Mouse (Mus musculus) midbrain, embryonic 16.5 days (tissue): Measurements from ENCODE around the gene Gm44965. TPM values are rescaled to one million over a fixed set of nuclear protein-coding genes. Genes with fewer than 3 reads are reported as not detected.

Source experiments
- ATAC-seq: fragments of 200-750 bp; cut with Nextera tagmentation; 2 replicates; pipeline ENCODE4 v1.8.0; 2017; ENCODE audit warnings: moderate TSS enrichment
- H3K27ac ChIP-seq: fragments of 300-500 bp; sonication (generic); 2 replicates; pipeline ENCODE4 v1.5.1; 2014; ENCODE audit warnings: mild to moderate bottlenecking, low read length, mixed read lengths
- H3K27me3 ChIP-seq: fragments of 300-500 bp; sonication (generic); 2 replicates; pipeline ENCODE4 v1.6.1; 2014; ENCODE audit warnings: low read depth, low read length, mixed read lengths; ENCODE audit not compliant: control insufficient read depth, insufficient read depth
- H3K36me3 ChIP-seq: fragments of 300-500 bp; sonication (generic); 2 replicates; pipeline ENCODE4 v1.6.1; 2014; ENCODE audit warnings: mild to moderate bottlenecking, low read length, moderate library complexity, mixed read lengths; ENCODE audit not compliant: control insufficient read depth, insufficient read depth
- H3K4me1 ChIP-seq: fragments of 300-500 bp; sonication (generic); 2 replicates; pipeline ENCODE4 v1.6.1; 2014; ENCODE audit warnings: mild to moderate bottlenecking, low read length, mixed read lengths; ENCODE audit not compliant: control insufficient read depth, insufficient read depth
- H3K4me2 ChIP-seq: fragments of 300-500 bp; sonication (generic); 2 replicates; pipeline ENCODE4 v1.6.1; 2014; ENCODE audit warnings: mild to moderate bottlenecking, low read length, mixed read lengths
- H3K4me3 ChIP-seq: fragments of 300-500 bp; sonication (generic); 2 replicates; pipeline ENCODE4 v1.5.1; 2014; ENCODE audit warnings: low read depth, mild to moderate bottlenecking, low read length, moderate library complexity, mixed read lengths
- H3K9ac ChIP-seq: fragments of 300-500 bp; sonication (generic); 2 replicates; pipeline ENCODE4 v1.6.1; 2014; ENCODE audit warnings: low read depth, low read length, mixed read lengths
- H3K9me3 ChIP-seq: fragments of 300-500 bp; sonication (generic); replicated peaks from 2 replicates; pipeline ENCODE4 v1.6.1; 2014; ENCODE audit warnings: mild to moderate bottlenecking, low read length, mixed read lengths; ENCODE audit not compliant: control insufficient read depth, poor library complexity, severe bottlenecking
- WGBS: fragments of 180-500 bp; shearing (Covaris S2); extraction: QIAGEN DNeasy Blood & Tissue Kit; methylation state at CpG from one replicate; pipeline ENCODE4 v1.1.7; 2014; 5-methylcytosine and 5-hydroxymethylcytosine counted together
- polyA plus RNA-seq: library from polyadenylated mRNA; unstranded; fragments of >200 nt; fragmentation: Nextera tagmentation; extraction: Ambion mirVana; gene quantifications from 2 replicates; pipeline ENCODE4 v1.2.1, GENCODE M21; 2015

The Gm44965 gene
- polyA plus RNA-seq, 1 experiment from 2014 or later = not detected

DNA sequence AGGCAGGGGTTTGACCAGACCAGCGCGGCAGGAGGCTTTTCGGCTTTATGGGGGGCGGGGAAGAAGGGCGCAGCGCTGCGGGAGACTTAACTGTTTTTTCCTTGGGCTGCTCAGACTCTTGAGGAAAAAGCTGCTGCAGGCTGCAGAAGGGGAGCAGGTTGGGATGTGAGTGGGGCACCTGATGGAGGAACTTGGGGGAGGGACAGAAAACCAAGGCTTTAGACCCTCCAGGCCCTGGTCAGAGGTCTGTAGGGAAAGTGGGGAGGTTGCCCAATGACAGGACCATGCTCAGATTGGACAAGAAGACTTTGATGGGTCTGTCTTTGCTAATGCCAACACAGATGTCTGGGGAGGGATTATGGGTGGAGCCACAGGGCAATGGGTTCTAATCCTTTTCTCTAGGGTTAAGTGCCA, 33.8 kb downstream of the Gm44965 start:
- Histone ChIP-seq H3K27me3 (peaks cover 5% of the 10 kb centered on the region), H3K36me3 (no peaks in the 10 kb centered on the region), H3K4me2 (peak overlapping the region; percentile 82), H3K27ac (no peak overlapping the region), H3K9ac (peak overlapping the region; percentile 74), H3K9me3 (no peaks in the 10 kb centered on the region), H3K4me3 (peak overlapping the region; percentile 51), H3K4me1 (peaks cover 17% of the 10 kb centered on the region)
- WGBS = 0% methylated on average over 7 of the region's 7 CpGs
- ATAC-seq = no peak

DNA sequence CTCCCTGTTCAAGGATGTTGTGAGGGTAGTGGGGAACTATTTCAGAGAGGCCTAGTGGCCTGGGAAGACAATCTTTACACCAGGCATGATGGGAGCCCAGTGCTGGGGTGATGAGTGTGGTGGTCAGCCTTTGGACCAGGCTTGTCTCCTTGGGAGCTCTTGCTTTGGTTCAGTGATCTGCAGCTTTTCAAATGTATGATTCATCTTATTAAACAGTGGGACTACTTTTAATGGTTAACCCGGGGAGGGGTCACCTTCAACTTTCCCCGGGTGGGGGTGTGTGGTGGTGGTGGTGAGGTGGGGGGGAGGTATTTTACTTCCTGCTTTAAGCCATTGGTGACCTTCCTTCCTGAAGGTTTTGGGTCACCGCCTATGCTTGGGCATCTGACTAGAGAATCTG, 34.6 kb downstream of the Gm44965 start:
- no peaks in the 10 kb centered on the region for H3K36me3 ChIP-seq
- 0 out of 2 replicates have a peak overlapping the region, but pooled peaks have one; percentile 76 for H3K9ac ChIP-seq
- H3K27ac ChIP-seq = no peak overlapping the region
- no peak for ATAC-seq
- H3K4me1 ChIP-seq = peaks cover 17% of the 10 kb centered on the region
- peak overlapping the region; percentile 79; the same call in 1 of the 2 replicates for H3K4me2 ChIP-seq
- 82% methylated on average over 3 of the region's 3 CpGs for whole genome bisulfite sequencing
- peaks cover 5% of the 10 kb centered on the region for H3K27me3 ChIP-seq
- no peak overlapping the region for H3K4me3 ChIP-seq
- no peaks in the 10 kb centered on the region for H3K9me3 ChIP-seq

DNA sequence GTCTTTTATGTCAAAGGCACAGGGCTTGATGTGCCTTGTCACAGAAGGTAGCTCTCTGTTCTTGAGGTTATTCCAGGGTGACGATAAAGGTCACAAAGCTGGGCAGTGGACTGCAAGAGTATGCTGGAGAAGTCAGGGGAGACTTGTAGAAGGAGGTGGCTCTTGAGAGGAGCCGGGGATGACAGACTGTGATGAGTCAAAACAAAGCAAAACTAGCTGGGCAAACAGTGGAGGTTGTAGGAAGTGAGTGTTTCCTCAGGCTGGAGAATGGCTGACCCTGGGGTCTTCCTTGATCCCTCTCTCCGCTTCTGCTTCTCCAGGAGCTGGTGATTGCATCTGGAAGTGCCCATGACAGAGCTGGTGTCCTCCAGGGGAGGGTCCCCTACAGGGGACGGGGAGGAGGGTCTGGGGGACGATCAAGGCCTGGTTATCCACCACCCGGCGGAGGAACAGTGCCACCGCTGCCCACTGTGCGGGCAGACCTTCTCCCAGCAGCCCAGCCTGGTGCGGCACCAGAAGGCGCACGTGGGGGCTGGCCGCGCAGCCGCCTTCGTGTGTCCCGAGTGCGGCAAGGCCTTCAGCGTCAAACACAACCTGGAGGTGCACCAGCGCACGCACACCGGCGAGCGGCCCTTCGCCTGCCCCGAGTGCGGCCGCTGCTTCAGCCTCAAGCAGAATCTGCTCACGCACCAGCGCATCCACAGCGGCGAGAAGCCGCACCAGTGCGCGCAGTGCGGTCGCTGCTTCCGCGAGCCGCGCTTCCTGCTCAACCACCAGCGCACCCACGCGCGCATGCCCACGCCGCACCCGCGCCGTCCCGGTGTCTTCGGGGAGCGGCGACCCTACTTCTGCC, 35.3 kb downstream of the Gm44965 start:
- 4% methylated on average over 54 of the region's 54 CpGs for WGBS
- peaks cover 17% of the 10 kb centered on the region for H3K4me1 ChIP-seq
- peak; percentile 73 for ATAC-seq

DNA sequence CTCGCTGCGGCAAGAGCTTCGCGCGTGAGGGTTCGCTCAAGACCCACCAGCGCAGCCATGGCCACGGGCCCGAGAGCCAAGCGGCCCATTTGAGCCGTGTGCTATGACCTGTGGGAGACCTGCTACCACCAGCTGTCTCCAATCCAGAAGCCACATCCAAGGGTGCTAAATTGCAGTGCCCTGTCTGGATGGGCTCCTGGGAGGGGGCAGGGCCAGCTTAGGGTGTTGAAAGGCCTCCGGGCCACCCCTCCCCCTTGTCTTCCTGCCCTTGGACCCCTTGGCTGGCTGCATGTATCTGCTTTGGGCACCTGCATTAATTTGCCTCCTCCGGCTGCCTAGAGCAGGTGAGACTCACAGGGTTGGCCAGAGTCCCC, 35.9 kb downstream of the Gm44965 start:
- H3K9me3 ChIP-seq = no peaks in the 10 kb centered on the region
- H3K4me3 ChIP-seq = peak overlapping the region; percentile 48
- 14% methylated on average over 13 of the region's 13 CpGs for WGBS
- H3K9ac ChIP-seq = peak overlapping the region; percentile 76
- no peaks in the 10 kb centered on the region for H3K36me3 ChIP-seq
- H3K27me3 ChIP-seq = peaks cover 5% of the 10 kb centered on the region
- peak overlapping the region; percentile 59 for H3K27ac ChIP-seq
- ATAC-seq = peak; percentile 29
- peak overlapping the region; percentile 79 for H3K4me2 ChIP-seq
- H3K4me1 ChIP-seq = peaks cover 17% of the 10 kb centered on the region

More for the DNA sequence above, 35.3 kb downstream of the Gm44965 start:
- Histone ChIP-seq H3K4me3 (peak overlapping the region; percentile 48), H3K27ac (peak overlapping the region; percentile 59), H3K36me3 (no peaks in the 10 kb centered on the region), H3K9ac (peak overlapping the region; percentile 76), H3K9me3 (no peaks in the 10 kb centered on the region), H3K4me2 (peak overlapping the region; percentile 79), H3K27me3 (peaks cover 5% of the 10 kb centered on the region)

DNA sequence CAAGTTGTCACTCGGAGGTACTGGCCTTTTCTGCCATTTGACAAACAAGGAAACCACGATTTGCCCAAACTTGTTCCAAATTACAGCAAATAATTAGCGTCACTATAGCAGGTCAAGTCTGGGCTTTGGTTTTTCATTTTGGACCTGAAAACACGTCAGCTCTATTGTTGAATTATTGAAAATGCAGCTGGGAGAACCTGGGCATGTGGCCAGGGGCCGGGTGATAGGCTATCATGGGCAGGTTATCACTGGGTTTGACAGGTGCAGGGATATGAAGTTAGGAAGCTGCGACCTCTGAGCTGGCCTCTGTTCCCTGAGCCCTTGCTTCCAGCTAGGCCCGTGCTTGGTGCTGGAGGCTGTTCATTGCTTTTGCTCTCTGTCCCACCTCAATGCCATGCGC, 37.1 kb downstream of the Gm44965 start:
- peaks cover 5% of the 10 kb centered on the region for H3K27me3 ChIP-seq
- H3K4me2 ChIP-seq = no peak overlapping the region
- no peak overlapping the region for H3K27ac ChIP-seq
- H3K4me3 ChIP-seq = no peak overlapping the region
- WGBS = 89% methylated on average over 8 of the region's 8 CpGs
- H3K9ac ChIP-seq = no peak overlapping the region
- peaks cover 17% of the 10 kb centered on the region for H3K4me1 ChIP-seq
- ATAC-seq = no peak
- H3K36me3 ChIP-seq = no peaks in the 10 kb centered on the region
- no peaks in the 10 kb centered on the region for H3K9me3 ChIP-seq

DNA sequence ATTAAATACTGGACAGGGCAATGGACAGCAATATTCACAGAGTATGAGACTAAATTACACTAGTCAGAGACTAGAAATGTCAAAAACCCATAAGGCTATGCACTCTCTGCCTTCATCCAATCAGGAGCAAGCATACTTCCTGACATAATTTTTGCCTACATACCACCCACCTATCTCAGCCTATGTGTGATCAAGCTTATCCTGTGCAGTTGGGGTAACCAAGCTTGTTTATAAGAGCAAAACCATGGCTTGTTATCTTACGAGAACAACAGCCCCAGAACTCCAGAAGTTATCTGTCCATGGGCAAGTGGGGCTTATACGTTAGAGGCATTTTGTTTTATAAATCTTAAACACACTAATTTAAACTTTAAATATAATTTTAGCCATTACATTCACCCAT, 41.4 kb downstream of the Gm44965 start:
- no peaks in the 10 kb centered on the region for H3K27me3 ChIP-seq
- no peak overlapping the region for H3K9ac ChIP-seq
- H3K27ac ChIP-seq = no peak overlapping the region
- no peak for ATAC-seq
- H3K4me2 ChIP-seq = no peak overlapping the region
- H3K4me3 ChIP-seq = no peak overlapping the region
- no peaks in the 10 kb centered on the region for H3K36me3 ChIP-seq
- H3K4me1 ChIP-seq = no peaks in the 10 kb centered on the region
- no peaks in the 10 kb centered on the region for H3K9me3 ChIP-seq
- WGBS = 85% methylated on average over 2 of the region's 2 CpGs

DNA sequence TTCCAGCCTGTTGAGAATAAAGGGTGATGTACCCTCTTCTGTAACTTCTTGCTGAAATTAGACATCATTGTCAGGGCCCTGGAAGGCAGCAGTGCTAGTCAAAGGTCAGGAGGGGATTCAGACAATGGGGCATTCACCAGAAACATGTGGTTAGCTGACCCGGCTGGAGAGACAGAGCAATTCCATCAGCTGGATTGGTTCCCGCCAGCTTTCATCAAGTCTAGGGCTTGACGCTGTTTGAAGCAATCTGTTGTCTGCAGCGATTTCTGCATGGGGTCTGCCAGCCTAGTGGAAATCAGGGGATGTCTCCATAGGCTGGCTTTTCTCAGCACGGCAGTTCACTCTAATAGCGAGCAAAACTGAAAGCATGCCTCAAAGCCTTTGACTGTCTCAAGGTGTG, 42.8 kb downstream of the Gm44965 start:
- no peak overlapping the region for H3K4me3 ChIP-seq
- 47% methylated on average over 6 of the region's 6 CpGs for WGBS
- H3K9me3 ChIP-seq = no peaks in the 10 kb centered on the region
- no peaks in the 10 kb centered on the region for H3K4me1 ChIP-seq
- H3K27me3 ChIP-seq = no peaks in the 10 kb centered on the region
- no peaks in the 10 kb centered on the region for H3K36me3 ChIP-seq
- no peak for ATAC-seq
- no peak overlapping the region for H3K4me2 ChIP-seq
- H3K9ac ChIP-seq = no peak overlapping the region
- no peak overlapping the region for H3K27ac ChIP-seq

DNA sequence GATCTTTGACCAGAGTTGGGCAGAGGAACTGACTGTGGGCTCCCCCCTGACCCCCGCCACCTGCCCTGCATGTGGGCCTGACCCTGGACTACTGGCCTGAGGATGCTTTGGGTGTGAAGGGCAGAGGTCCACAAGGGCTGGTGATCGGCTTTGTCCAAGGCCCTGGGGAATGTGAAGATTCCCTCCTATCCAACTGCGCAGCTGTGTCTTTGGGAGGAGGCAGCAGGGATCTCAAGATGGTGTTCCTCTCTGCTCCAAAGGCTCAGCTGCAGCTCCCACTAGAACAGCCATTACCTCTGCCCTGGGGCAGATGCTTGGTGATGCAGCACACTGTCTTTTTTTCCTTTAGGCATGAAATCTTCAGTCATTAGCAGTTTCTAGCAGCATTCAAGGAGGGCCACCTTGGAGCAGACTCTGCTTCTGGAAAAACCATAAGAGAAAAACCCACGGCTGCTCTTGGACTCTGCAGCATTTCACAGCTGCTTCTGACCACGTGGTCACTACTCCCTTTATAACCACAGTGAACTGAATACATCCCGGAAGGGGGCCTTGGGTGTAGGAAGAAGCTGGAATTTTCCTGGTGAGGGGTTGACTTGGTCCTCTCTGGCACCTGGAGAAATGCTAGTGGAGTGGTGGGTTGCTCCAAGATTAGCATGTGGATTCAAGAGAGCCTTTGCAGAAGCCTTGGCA, 44.2 kb downstream of the Gm44965 start:
- no peaks in the 10 kb centered on the region for H3K36me3 ChIP-seq
- H3K9me3 ChIP-seq = no peaks in the 10 kb centered on the region
- no peak for ATAC-seq
- no peaks in the 10 kb centered on the region for H3K27me3 ChIP-seq
- 62% methylated on average over 6 of the region's 6 CpGs for WGBS
- H3K4me2 ChIP-seq = no peak overlapping the region
- no peak overlapping the region for H3K9ac ChIP-seq
- no peak overlapping the region for H3K4me3 ChIP-seq
- no peak overlapping the region for H3K27ac ChIP-seq
- no peaks in the 10 kb centered on the region for H3K4me1 ChIP-seq

DNA sequence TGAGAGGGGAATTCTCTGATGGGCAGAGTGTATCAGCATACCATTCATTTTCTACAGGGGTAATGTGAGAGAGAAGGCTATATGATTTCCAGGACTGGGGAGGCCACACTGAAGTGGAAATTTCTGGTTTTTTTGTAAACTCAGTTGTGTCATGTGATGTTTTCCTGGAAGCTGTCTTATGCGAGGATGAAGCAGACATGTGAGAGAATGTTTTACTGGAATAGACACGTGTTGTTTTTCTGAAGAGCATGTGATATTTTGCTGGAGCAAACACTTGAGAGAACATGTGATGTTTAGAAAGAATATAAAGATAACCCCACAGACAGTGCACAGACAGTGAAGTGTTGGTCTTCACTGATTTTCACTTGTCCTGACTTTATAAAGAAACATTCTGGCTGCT, 44.8 kb downstream of the Gm44965 start:
- H3K9ac ChIP-seq = no peak overlapping the region
- H3K9me3 ChIP-seq = no peaks in the 10 kb centered on the region
- no peaks in the 10 kb centered on the region for H3K36me3 ChIP-seq
- no peaks in the 10 kb centered on the region for H3K4me1 ChIP-seq
- H3K4me3 ChIP-seq = no peak overlapping the region
- no peaks in the 10 kb centered on the region for H3K27me3 ChIP-seq
- H3K27ac ChIP-seq = no peak overlapping the region
- WGBS = 79% methylated on average over 2 of the region's 2 CpGs
- no peak overlapping the region for H3K4me2 ChIP-seq
- no peak for ATAC-seq
